Mouse (Mus musculus): Measurements from ENCODE around the gene Tmprss9.

Gene Tmprss9

DNA sequence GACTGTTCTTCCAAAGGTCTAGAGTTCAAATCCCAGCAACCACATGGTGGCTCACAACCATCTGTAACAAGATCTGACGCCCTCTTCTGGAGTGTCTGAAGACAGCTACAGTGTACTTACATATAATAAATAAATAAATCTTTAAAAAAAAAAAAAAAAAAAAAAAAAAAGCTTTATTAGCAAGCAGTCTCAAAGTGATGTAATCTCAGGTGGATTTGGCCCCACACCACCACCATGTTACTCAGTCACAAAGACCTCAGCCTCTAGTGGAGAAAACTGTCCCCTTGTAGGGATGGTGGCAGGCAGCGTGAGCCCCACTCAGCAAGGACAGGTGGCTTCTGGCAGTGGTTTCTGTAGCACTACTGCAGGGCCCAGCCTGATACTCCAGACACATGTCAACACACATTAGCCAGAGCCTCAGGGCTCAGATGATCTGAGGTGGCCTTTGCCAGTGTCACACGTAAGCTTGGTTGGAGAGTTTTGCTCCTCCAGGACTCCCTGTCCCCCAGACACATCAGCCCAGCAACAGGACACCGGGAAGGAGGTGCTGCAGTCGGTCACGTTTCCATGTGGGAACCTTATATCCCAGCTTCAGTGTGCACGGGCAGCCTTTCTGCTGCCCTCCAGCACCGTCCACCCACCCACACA lies 41.8 kb downstream of the Tmprss9 start:
- DNase-seq (ENCODE audit: extremely low spot score, low read depth, low spot score) = no peak

DNA sequence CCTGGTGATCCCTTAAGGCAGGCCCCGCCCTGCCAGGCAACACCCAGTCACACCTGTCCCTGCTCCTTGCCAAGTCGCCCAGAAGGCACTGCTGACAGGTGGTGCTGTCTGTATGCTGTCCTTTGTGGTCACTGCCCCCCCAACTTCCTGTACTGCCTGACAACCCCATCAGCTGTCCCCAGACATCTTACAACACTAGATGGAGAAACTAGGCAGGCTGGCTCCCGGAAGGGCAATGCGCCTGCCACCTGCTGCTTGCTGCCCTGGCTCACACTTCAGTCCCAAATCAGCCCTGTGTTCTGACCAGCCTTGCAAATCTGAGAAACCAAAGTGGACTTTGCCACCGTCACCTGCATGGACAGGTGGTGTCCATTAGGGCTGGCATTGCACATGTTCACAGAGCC lies 42.6 kb downstream of the Tmprss9 start:
- DNase-seq (ENCODE audit: extremely low spot score, low read depth, low spot score) = no peak

DNA sequence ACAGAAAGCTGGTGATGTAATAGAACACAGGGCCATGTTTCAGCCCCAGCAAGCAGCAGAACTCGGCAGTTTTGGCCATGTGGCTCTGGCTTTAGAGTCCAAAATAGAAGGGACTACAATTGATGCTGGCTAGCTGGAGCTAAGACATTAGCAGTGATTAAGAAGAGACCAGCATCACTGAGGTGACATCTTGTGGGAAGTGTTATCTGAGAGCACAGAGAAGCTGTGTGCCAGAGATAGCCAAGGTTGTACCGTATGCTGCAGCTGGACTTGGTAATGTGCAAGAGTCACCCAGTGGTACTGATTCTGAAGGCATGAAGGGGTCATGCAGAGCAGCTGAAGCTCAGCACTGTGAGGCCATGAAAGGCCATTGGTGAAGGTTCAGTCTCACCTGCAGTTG lies 43.6 kb downstream of the Tmprss9 start:
- no peak for DNase-seq (ENCODE audit: extremely low spot score, low read depth, low spot score)

DNA sequence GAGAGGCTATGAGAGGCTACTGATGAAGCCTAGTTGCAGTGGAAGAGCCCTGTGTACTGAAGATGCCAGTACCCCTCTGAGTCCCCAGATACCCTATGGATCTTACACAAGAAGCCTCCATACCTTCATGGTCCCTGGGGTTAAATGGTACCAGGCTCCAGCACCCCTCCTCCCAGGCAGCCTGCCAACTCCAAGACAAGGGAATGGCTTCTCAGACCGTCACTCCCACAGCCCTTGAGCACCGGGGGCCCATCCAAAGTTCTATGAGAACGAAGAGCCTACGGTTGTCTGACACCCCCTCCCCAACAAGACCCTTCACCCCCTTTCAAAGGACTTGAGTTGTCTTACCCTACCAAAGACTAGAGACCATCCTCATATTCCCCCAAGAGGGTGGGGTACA lies 44.1 kb downstream of the Tmprss9 start:
- no peak for DNase-seq (ENCODE audit: extremely low spot score, low read depth, low spot score)

DNA sequence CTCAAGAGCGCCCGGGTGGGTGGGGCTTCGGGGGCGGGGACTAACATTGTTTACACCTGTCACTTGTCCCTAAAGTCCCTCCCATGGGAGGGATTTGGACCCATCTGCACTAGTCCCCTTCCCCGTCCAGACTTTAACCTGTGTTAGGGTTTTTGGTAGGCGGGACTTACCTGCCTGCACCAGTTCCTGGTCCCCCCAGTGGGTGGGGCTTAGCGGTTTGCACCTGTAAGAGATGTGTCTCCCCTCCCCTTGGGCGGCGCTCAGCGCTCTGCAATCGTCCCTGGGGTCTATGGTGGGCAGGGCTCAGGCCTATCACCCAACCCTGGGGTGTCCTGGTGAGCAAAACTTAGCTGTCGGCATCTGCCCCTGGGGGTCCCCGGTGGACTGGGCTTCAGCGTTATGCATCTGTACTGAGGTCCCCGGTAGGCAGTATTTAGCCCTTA lies 45.7 kb downstream of the Tmprss9 start:
- no peak for DNase-seq (ENCODE audit: extremely low spot score, low read depth, low spot score)

DNA sequence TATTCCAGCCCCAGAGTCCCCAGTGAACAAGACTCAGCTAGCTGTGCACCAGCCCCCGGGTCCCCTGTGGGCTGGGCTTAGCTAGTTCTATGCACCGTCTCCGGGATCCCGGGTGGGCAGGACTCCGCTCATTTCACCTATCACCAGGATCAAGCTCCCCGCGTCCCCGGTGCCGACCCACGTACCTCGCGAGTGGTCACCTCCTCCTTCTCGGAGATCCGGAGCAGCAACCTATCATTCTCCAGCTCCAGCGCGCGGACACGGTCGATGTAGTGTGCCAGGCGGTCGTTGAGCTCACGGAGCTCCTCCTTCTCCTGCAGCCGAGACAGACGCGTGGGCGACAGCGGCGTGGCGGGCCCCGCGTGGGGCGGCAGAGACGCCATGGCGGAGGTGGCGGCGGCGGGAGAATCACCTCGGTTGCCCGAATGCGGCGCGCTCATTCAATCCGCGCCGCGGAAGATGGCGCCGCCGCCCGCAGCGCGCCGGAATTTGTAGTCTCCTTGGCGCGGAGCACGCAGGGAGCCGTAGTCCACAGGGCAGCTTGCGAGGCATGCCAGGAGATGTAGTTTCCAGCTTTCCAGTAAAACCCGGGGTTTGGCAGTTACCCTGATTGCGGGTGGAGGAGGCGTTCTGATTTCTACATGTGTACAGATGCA lies 46.3 kb downstream of the Tmprss9 start, which contains the start of gene Lmnb2:
Lmnb2 (minus strand) TSS at position 467 of the 656 bp plus-strand sequence.
- no peak for DNase-seq (ENCODE audit: extremely low spot score, low read depth, low spot score)

DNA sequence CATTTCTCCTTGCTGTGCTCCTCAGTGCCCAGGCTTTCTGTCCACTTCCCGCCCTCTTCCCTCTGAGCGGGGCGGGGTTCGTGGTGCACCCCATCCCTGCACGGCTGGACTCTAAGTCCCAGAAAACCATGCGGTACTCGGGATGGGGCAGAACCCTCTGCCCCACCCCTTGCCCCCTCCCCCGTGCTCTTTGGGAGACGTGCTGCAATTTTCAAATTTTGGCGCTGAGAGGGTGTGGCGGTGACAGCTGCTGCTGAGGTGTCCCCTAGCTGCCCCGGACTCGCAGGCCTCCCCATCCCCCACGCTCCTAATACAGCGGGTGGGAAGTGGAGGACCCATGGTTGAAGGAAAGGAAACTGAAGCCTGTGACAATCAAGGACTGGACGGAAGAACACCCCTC lies 50.3 kb downstream of the Tmprss9 start:
- no peak for DNase-seq (ENCODE audit: extremely low spot score, low read depth, low spot score)

DNA sequence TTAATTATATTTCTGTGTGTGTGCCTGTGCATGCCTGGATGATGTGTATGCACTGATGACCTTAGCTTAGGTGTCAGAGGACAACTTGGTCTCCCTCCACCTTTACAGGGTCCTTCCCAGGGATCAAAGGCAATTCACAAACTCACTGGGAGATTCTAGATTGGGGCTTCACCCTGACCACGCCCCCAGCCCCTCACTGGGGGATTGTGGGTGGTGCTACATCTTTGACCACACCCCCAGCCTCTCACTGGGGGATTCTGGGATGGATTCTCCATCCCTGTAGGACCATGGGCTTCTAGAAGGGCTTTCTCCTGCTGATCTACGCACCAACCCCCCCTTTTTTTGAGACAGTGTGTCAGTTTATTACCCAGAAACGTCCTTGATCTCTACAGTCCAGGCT lies 53.8 kb downstream of the Tmprss9 start:
- DNase-seq (ENCODE audit: extremely low spot score, low read depth, low spot score) = no peak

DNA sequence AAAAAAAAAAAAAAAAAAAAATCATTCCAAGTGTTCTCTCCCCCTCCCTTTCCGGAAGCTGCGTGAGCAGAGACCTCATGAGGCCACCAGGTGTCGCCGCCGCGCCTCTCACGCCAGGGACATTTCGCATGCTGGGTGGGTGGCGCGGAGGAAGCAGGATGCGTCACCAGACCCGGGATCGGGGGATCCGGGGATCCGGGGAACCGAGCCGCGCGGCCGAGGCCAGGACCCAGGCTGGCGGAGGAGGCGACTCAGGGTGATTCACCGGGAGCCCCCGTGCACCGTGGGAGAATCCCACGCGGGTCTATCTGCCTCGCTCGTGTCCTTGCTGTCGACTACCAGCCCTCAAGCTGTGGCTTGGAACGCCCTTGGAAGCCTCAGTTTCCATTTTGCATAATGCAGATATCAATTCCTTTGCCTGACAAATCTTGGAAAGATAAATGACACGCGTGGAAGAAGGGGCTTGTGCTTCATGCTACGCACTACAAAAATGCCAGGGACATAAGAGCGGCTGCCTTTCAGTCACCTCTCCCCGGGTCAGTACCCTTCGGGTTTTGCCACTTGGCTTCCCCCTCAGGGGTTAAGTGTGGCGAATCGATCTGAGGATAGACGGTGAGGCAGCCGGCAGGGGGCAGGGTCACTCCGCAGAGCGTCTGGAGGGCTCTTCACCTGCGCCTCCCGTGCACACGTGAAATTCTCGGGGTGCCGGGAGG lies 57.1 kb downstream of the Tmprss9 start:
- DNase-seq (ENCODE audit: extremely low spot score, low read depth, low spot score) = no peak

DNA sequence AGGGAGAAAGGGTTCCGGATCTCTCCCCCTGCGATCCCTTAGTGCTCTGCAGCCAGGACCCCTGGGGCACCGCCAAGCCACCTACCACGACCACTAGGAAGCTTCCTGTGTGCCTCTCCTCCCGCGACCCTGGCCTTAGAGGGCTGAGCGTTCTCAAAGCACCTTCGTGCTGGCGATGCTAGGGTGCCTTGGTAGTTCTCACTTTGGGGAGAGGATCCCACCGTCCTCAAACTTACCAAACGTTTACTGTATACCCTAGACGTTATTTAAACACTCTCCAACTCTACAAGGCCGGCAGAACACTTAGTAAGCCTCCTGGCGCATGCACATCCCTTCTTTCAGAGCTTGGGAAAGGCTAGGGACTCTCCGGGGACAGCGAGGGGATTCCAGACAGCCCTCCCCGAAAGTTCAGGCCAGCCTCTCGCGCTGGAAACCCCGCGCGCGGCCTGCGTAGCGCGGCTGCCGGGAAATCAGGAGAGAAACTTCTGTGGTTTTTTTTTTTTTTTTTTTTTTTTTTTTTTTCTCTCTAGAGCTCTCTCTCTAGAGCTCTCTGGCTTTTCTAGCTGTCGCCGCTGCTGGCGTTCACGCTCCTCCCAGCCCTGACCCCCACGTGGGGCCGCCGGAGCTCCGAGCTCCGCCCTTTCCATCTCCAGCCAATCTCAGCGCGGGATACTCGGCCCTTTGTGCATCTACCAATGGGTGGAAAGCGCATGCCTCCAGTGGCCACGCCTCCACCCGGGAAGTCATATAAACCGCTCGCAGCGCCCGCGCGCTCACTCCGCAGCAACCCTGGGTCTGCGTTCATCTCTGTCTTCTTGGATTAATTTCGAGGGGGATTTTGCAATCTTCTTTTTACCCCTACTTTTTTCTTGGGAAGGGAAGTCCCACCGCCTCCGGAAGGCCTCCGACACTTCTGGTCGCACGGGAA lies 57.9 kb downstream of the Tmprss9 start, which contains the start of gene Gadd45b:
Gadd45b (plus strand) TSS at position 775 of the 928 bp plus-strand sequence.
- peak; percentile 96 for DNase-seq (ENCODE audit: extremely low spot score, low read depth, low spot score)

DNA sequence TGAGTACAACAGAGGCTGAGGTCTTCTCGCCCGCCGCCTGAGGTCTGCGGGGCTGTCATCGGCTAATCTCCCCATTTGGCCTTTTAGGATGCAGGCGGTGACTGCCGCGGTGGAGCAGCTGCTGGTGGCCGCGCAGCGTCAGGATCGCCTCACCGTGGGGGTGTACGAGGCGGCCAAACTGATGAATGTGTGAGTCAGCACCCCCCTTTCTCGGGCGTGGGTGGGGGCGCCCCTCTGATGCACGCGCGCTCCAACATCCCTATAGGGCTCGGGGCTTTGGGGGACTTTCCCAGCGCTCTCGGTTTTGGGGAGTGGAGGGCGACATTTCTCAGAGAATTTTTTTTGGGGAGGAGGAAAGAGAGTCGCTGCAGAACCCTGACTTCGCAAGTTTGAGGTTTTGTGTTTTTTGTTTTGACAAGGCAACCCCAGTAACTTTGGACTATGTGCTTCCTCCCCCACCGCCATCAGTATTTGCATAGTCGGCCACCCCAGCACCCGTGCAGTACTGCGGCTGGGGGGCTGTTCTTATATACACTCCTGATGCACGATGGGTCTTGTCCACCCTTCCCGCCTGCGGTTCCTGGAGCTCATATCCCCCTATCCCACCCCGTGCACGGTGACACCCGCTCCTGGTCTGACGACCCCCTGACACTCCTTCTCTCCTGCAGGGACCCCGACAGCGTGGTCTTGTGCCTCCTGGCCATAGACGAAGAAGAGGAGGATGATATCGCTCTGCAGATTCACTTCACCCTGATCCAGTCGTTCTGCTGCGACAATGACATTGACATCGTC lies 58.9 kb downstream of the Tmprss9 start:
- DNase-seq (ENCODE audit: extremely low spot score, low read depth, low spot score) = no peak

DNA sequence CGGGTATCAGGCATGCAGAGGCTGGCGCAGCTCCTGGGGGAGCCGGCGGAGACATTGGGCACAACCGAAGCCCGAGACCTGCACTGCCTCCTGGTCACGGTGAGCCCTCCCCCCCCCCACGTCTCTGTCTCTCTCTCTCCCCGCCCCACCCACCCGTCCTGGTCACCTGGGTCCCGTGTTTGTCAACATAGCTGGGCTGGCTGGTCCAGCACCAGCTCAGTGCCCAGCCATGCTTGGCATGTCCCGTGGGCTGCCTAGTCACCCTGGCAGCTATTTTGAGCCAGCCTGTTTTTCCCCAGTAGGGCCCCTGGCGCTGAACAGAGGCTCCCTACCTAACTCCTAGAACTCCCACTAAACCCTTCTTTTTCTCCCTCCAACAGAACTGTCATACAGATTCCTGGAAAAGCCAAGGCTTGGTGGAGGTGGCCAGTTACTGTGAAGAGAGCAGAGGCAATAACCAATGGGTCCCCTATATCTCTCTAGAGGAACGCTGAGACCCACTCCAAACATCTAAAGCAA lies 59.6 kb downstream of the Tmprss9 start:
- no peak for DNase-seq (ENCODE audit: extremely low spot score, low read depth, low spot score)

DNA sequence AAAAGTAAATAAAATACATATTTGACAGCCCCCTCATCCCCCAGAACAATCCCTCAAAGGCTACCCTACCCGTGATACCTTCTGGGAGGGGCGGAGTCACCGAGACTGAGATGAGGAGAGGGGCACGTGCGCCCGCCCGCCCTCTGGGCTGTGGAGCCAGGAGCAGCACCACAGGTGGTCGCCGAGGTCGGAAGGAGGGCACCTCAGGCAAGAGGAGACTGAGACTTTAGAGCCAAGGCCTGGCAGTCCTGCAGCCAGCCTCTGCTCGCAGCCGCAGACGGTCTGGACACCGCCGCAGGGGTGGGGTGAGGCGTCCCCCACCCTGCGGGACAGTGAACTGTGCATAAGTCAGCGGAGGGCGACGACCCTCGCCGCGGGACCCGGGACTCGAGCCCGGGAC lies 60.0 kb downstream of the Tmprss9 start:
- DNase-seq (ENCODE audit: extremely low spot score, low read depth, low spot score) = no peak

DNA sequence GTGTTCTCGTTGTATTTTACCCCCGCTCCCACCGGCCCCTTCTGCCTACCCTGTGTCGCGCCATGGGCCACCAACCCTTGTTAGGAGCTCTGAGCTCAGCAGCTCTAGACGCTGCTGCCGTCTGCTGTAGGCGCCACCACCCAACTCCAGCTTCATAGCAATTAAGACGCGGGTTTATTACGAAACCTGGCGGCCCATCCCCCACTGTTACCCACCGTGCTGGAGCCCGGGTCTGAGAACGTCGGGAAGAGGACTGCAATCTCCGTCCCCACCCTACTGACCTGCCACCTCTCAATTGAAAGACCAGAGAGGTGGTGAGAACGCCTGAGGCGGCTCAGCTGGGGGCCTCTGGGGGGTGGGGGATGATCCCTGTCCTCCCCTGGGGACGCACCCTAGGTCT lies 60.6 kb downstream of the Tmprss9 start:
- no peak for DNase-seq (ENCODE audit: extremely low spot score, low read depth, low spot score)

DNA sequence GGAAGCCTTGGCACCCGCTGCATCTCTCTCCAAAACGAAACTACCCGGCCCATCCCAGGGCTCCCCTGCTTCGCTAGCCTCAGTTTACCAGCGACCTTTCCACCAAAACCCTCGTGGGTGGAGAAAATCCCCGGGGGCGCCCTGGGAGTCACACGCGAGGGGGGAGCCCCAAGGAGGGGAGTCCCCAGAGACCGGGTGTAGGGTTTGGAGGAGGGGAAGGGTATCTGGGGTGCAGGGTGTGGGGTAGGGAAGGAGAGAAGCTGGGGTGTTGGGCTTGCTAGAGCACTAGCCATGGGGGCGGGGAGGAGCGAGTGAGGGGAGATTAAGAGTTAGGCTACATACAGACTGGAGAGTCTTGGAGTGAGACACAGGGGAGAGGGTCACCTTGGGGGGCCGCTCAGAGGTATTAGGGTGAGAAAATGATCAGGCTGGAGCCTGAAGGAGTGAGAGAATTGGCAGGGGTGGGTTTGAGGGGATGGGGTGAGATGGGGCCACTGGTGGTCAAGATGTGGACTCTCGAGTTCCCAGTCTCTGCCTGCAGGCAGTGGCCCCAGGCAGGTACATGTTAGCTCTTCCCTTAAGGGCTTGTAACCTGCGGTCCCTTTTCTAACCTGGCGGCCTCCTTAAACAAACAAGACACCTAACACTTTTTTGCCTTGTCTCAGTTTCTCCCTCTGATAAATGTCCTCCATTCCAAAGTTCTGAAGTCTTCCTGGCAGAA lies 61.2 kb downstream of the Tmprss9 start:
- DNase-seq (ENCODE audit: extremely low spot score, low read depth, low spot score) = no peak

DNA sequence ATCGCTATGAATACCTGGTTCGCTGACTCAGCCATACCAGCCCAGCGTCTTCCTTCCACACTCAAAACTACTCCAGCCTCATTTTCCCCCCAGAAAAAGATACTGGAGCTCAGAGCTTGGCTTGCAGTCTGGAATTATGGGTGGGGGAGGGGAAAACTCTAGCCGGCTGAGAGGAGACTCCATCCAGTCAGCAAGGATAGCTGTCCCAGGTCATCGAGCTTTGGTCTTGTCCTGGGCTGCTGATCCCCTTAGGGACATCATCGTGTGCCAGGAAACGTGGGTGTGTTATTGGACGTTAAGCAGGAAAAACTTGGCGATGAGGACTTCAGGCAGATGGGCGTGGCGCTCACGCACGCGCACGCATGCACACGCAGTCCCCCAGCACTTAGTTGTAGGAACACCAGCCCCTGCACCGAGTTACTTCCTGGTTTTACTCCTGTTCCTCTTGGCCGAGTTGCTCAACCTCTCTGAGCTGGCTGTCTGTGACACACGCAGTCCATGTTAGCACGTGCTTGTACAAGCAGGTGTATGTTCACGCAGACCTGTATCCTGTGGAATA lies 61.9 kb downstream of the Tmprss9 start:
- no peak for DNase-seq (ENCODE audit: extremely low spot score, low read depth, low spot score)

DNA sequence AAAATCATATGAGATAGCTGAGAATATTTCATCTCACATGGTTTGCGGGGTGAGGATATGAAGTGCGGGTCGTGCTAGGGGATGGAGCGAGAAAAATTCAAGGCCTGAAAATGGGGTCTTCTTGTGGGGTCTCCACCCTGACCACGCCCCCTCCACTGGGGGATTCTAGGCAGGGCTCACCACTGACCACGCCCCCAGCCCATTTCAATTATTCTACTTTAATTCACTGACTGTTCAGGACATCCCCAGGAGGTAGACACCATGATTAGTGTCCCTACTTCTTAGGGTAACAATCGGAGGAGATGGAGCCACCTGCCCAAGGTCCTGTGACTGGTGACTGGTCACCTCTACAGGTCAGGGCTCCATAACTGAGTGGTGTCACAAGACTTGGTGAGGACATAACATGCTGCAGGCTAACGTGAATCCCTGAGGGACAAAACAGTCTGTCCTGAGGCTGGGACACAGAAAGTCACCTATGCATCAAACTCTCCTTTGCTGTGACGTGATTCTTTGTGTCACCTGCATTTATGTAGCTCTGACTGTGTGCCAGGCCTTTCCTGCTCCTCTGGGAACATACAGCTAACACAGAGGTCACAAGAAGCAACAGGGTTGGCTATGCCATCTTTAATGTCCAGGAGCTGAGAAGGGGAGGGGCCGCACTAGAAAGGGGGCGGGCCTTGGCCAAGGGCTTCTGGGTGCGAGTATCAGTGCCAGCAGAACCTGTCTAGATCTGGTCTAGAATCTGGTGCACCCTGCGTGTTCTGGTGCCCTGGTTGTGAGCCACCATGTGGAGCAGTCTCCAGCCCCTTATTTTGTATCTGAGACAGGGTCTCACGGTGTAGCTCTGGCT lies 62.7 kb downstream of the Tmprss9 start:
- no peak for DNase-seq (ENCODE audit: extremely low spot score, low read depth, low spot score)

DNA sequence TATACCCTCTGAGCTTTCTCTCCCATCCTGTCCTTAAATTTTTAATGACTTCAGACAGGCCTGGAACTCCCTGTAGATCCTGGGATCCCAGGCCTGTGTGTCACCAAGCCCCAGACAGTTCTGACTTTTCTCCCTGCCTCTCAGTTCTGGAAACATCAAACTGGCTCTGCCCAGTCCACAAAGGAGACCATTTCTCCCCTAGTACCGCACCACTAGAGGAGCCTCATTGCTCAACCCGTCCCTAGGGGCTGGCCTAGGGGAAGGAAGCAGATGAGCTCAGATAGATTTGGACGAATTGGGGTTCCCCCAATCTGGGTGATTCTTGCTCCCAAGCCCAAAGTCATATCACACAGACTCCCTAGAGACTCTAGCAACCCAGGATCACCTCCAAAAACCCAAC lies 63.6 kb downstream of the Tmprss9 start:
- no peak for DNase-seq (ENCODE audit: extremely low spot score, low read depth, low spot score)

All from hindlimb bud, embryonic 11.5 days (tissue).